Mouse (Mus musculus) hindbrain, embryonic 12.5 days (tissue): ENCODE data around the gene Map3k4. TPM values are rescaled to one million over a fixed set of nuclear protein-coding genes. Genes with fewer than 3 reads are reported as not detected.
A peak's percentile ranks its signal among the peaks of the same experiment; 100 is the strongest.
"Not testable (repeated sequence)": the region's sequence is repeated elsewhere in the genome, so short reads cannot be mapped to it uniquely, and the experiment has no call there.

Experiments
- ATAC-seq: fragments of 200-750 bp; cut with Nextera tagmentation; 2 replicates; pipeline ENCODE4 v1.8.0; 2017; ENCODE audit warnings: moderate TSS enrichment; ENCODE audit not compliant: low FRiP score
- H3K27ac ChIP-seq: fragments of 300-500 bp; sonication (generic); 2 replicates; pipeline ENCODE4 v1.5.1; 2016; ENCODE audit warnings: mild to moderate bottlenecking
- H3K27me3 ChIP-seq: fragments of 300-500 bp; sonication (generic); 2 replicates; pipeline ENCODE4 v1.6.1; 2016; ENCODE audit warnings: mild to moderate bottlenecking
- H3K36me3 ChIP-seq: fragments of 300-500 bp; sonication (generic); 2 replicates; pipeline ENCODE4 v1.6.1; 2016; ENCODE audit warnings: mild to moderate bottlenecking
- H3K4me1 ChIP-seq: fragments of 300-500 bp; sonication (generic); 2 replicates; pipeline ENCODE4 v1.6.1; 2016
- H3K4me2 ChIP-seq: fragments of 300-500 bp; sonication (generic); replicated peaks from 2 replicates; pipeline ENCODE4 v1.6.1; 2016; ENCODE audit warnings: mild to moderate bottlenecking
- H3K4me3 ChIP-seq: fragments of 300-500 bp; sonication (generic); 2 replicates; pipeline ENCODE4 v1.5.1; 2016; ENCODE audit warnings: mild to moderate bottlenecking
- H3K9ac ChIP-seq: fragments of 300-500 bp; sonication (generic); 2 replicates; pipeline ENCODE4 v1.6.1; 2016; ENCODE audit warnings: mild to moderate bottlenecking, moderate library complexity
- H3K9me3 ChIP-seq: fragments of 300-500 bp; sonication (generic); replicated peaks from 2 replicates; pipeline ENCODE4 v1.6.1; 2016; ENCODE audit warnings: mild to moderate bottlenecking
- WGBS: fragments of 180-500 bp; shearing (Covaris S2); methylation state at CpG from one replicate; pipeline ENCODE4 v1.1.7; 2016; 5-methylcytosine and 5-hydroxymethylcytosine counted together
- polyA plus RNA-seq: library from polyadenylated mRNA; unstranded; fragments of >200 nt; fragmentation: Nextera tagmentation; extraction: Ambion mirVana; gene quantifications from 2 replicates; pipeline ENCODE4 v1.2.1, GENCODE M21; 2016

The Map3k4 gene
- polyA plus RNA-seq, 1 experiment from 2014 or later = 60.3 TPM

DNA sequence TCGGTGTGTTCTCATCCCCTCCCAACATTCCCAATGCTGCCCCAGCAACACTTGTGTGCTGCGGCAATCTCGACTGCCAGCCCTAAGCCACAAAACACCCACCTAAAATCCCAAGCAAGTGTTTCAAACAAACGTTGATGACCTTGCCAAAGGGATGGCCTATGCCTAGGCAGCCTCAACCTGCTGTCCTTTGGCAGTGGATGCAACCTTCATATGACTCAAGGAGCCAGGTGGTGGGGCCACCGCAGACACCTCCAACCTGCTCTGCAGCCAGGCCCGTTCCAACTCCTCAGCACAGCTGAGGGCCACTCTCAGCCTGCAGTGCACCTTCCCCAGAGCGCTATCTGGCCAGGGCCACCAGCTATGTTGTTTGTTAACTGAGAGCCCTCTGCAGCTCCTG is 90.1 kb downstream of the Map3k4 start:
- ATAC-seq = no peak
- WGBS = 96% methylated on average over 7 of the region's 7 CpGs
- H3K27me3 ChIP-seq = no peaks in the 10 kb centered on the region
- H3K9me3 ChIP-seq = no peaks in the 10 kb centered on the region
- peaks cover 62% of the 10 kb centered on the region for H3K36me3 ChIP-seq
- no peaks in the 10 kb centered on the region for H3K4me1 ChIP-seq
- no peak overlapping the region for H3K4me2 ChIP-seq
- H3K9ac ChIP-seq = no peak overlapping the region
- no peak overlapping the region for H3K4me3 ChIP-seq
- H3K27ac ChIP-seq = no peak overlapping the region

DNA sequence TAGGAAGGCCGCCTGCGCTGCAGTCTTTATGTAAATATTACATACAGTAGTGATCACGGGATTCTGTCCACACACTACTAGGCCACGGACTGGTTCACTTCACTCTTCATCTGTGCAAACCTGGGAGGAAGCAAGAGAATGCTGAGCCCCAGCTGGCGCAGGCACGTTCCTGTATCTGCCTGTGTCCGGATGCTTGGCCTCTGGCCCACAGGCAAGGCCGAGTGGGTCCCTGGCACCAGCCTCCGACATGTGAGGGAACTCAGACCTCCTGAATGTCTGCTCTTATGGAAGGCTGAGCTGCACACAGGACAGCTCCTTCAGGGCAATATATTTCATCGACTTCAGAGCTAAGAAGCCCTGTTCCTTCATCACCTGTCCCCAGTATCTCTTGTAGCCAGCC is 90.6 kb downstream of the Map3k4 start:
- ATAC-seq = no peak
- H3K4me2 ChIP-seq = no peak overlapping the region

DNA sequence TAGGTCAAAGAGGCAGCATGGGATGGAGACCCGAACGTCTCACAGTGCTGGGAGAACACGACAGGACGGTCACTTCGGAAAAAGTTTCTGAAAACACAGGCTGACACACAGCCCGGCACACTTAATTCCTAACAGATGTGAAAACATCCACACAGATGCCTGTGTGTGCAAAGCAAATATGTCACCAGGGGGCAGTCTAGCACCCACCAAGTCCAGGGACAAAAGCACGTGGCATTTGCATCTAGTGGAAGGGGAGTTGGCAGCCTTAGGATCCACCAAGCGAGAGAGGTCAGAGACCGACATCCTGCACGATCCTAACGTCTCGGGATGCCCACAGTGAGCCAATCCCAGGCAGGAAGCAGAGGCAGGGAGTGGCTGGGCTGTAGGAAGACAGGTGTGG is 92.0 kb downstream of the Map3k4 start:
- H3K4me3 ChIP-seq = no peak overlapping the region
- ATAC-seq = no peak
- H3K9me3 ChIP-seq = no peaks in the 10 kb centered on the region
- no peak overlapping the region for H3K4me2 ChIP-seq
- H3K27me3 ChIP-seq = no peaks in the 10 kb centered on the region
- H3K4me1 ChIP-seq = no peaks in the 10 kb centered on the region
- no peak overlapping the region for H3K9ac ChIP-seq
- H3K36me3 ChIP-seq = peaks cover 53% of the 10 kb centered on the region
- no peak overlapping the region for H3K27ac ChIP-seq
- WGBS = 57% methylated on average over 12 of the region's 12 CpGs

More for the DNA sequence above, 90.6 kb downstream of the Map3k4 start:
- Histone ChIP-seq H3K27me3 (no peaks in the 10 kb centered on the region), H3K4me3 (no peak overlapping the region), H3K27ac (no peak overlapping the region), H3K36me3 (peaks cover 60% of the 10 kb centered on the region), H3K9ac (no peak overlapping the region), H3K4me1 (no peaks in the 10 kb centered on the region), H3K9me3 (no peaks in the 10 kb centered on the region)
- whole genome bisulfite sequencing = 82% methylated on average over 10 of the region's 10 CpGs

DNA sequence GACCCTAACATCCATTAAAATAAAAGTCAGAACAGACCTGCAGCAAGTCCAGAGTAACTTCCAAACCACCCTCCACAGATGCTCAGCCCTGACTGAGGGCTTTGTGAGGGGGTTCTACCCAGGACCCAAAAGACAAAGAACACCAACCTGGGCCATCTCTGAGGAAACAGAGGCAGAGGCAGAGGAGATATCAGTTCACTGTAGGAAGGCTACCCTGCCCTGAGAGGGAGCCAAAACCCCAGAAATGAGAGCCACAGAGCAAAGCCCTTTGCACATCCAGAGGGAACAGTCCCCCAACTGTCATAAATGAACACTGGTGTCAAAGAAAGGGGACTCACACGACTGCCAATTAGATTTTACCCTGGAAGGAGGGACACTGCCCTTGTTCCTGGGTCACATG is 93.4 kb downstream of the Map3k4 start:
- H3K27ac ChIP-seq = no peak overlapping the region
- peaks cover 52% of the 10 kb centered on the region for H3K36me3 ChIP-seq
- no peak overlapping the region for H3K4me2 ChIP-seq
- H3K27me3 ChIP-seq = no peaks in the 10 kb centered on the region
- H3K9me3 ChIP-seq = no peaks in the 10 kb centered on the region
- 75% methylated on average over 1 of the region's 1 CpGs for WGBS
- H3K9ac ChIP-seq = no peak overlapping the region
- no peak overlapping the region for H3K4me3 ChIP-seq
- H3K4me1 ChIP-seq = no peaks in the 10 kb centered on the region
- no peak for ATAC-seq

DNA sequence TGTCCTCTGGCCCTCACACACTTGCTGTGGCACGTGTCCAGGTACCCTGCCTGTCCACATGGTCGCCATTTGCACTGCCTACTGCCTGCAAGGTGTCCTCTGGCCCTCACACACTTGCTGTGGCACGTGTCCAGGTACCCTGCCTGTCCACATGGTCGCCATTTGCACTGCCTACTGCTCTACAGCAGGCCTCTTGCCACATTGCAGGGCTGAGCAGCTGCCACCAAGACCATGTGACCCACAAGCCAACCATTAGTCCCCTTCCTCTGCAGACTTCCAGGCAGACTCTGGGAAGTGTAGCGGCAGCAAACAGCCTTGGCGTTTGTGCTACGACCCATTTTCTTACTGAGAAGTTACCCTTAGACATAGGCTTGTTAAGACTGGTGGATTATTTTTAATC is 94.0 kb downstream of the Map3k4 start:
- H3K27ac ChIP-seq, H3K9me3 ChIP-seq, H3K4me1 ChIP-seq, H3K27me3 ChIP-seq, ATAC-seq, H3K9ac ChIP-seq, H3K4me2 ChIP-seq, H3K4me3 ChIP-seq: not testable (repeated sequence)
- WGBS = 87% methylated on average over 5 of the region's 7 CpGs
- peaks cover 54% of the 10 kb centered on the region for H3K36me3 ChIP-seq

DNA sequence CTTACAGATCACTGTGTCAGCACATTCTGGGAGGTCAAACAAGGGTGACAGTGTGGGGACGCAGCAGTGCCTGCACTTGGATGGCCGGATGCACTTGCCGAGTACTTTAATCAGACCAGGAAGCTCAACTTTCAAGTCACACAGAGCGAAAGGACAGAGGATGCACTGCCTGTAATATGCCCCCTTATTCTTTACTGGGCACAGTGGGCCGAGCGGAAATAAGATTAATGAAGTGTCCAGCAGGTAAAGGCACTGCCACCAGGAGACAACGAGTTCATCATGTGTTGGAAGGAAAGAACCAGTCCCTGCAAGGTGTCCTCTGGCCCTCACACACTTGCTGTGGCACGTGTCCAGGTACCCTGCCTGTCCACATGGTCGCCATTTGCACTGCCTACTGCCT is 94.5 kb downstream of the Map3k4 start:
- Histone ChIP-seq H3K27me3 (no peaks in the 10 kb centered on the region), H3K9me3 (no peaks in the 10 kb centered on the region), H3K27ac (no peak overlapping the region), H3K4me3 (no peak overlapping the region), H3K36me3 (peaks cover 54% of the 10 kb centered on the region), H3K4me2 (no peak overlapping the region), H3K4me1 (0 out of 2 replicates have a peak, but pooled peaks cover 1% of the 10 kb centered on the region), H3K9ac (no peak overlapping the region)
- ATAC-seq = 0 out of 2 replicates have a peak, but pooled peaks have one; percentile 35
- 76% methylated on average over 9 of the region's 9 CpGs for WGBS

DNA sequence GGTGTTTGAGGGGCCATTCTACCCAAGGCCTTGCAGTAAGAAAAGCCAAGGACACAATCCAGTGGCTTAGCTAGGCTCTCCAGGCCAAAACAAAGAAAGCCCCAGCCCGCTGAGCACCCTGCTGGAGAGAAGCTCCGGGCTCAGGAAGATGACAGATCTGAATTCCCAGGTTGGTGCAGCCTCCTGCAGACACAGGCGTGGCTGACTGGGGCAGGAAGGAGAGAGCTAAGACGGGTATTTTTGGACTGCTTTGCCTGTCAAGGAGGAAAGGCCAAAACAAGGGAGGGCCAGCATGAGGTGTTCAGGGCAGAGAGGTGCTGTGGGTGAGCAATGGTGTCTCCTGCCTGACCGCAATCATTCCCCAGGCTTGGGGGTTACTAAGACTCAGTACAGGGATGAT is 94.9 kb downstream of the Map3k4 start:
- 35% methylated on average over 5 of the region's 5 CpGs for WGBS
- Histone ChIP-seq H3K4me2 (no peak overlapping the region), H3K36me3 (peaks cover 54% of the 10 kb centered on the region), H3K27ac (no peak overlapping the region), H3K4me1 (peaks cover 5% of the 10 kb centered on the region; the same call in 1 of the 2 replicates), H3K4me3 (no peak overlapping the region), H3K9me3 (no peaks in the 10 kb centered on the region), H3K9ac (no peak overlapping the region), H3K27me3 (no peaks in the 10 kb centered on the region)
- no peak for ATAC-seq

DNA sequence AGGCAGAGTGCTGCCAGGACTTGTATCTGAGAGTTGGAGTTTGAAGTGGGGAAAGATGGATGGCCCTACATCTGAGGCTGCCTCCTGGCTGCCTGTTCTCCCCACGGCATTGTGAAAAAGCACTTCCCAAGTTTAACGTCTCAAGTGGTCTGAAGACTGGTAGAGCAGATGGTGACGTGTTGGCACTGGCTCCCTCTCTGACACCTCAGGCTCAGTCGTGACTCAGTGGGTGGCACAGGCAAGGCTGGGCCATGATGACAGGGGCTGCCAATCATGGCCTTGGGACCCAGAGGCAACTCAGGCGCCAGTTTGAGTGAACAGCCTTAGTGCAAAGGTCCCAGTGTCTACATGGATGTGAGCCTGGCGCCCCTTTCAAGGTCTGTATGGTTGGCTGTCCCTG is 96.7 kb downstream of the Map3k4 start:
- Histone ChIP-seq H3K27ac (no peak overlapping the region), H3K36me3 (peaks cover 51% of the 10 kb centered on the region)
- WGBS = 70% methylated on average over 6 of the region's 6 CpGs

DNA sequence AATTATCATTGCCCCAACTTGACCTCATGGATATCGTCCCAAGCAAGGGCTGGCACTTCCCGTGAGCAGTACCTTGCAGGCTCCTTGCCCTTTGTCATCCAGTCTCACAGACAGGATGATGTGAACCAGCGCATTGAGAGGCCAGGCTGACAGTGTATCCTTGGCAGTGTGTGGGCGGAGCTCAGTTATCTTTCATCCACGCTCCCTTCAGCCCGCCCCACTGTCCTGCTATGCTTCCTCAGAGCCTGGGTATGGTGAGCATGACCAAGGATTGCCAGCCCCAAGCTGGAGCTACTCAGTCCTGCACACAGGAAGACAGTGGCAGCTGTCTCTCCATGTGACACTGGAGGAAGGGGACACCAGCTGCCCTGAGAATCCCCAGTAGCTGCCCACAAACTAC is 102.4 kb downstream of the Map3k4 start:
- no peaks in the 10 kb centered on the region for H3K27me3 ChIP-seq
- H3K9ac ChIP-seq = no peak overlapping the region
- peaks cover 10% of the 10 kb centered on the region; the same call in 1 of the 2 replicates for H3K4me1 ChIP-seq
- no peak for ATAC-seq
- no peak overlapping the region for H3K4me3 ChIP-seq
- H3K27ac ChIP-seq = no peak overlapping the region
- H3K9me3 ChIP-seq = no peaks in the 10 kb centered on the region
- WGBS = 76% methylated on average over 6 of the region's 6 CpGs
- H3K4me2 ChIP-seq = no peak overlapping the region
- peaks cover 93% of the 10 kb centered on the region for H3K36me3 ChIP-seq

More for the DNA sequence above, 96.7 kb downstream of the Map3k4 start:
- no peak for ATAC-seq
- no peaks in the 10 kb centered on the region for H3K9me3 ChIP-seq
- no peaks in the 10 kb centered on the region for H3K27me3 ChIP-seq
- H3K4me2 ChIP-seq = no peak overlapping the region
- H3K4me3 ChIP-seq = no peak overlapping the region
- H3K9ac ChIP-seq = no peak overlapping the region
- peaks cover 10% of the 10 kb centered on the region; the same call in 1 of the 2 replicates for H3K4me1 ChIP-seq

DNA sequence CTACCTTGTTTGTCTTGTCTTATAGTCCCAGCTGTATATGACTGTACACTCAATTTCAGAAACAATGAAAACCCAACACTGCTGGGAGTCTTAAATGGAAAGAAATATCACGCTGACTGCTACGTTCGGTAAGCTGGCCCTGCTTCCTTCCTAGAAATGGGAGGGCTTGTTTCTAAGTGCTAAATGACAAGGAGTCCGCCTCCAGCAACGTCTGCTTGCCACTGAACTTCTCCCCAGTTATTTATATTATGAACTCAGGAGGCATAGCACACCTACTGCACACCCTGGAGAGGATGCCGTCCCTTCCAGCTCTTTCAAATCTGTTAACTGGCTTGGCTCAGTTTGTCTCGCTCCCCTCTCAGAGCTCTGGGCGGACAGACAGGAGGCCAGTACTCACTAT is 105.2 kb downstream of the Map3k4 start:
- H3K9ac ChIP-seq = no peak overlapping the region
- H3K4me1 ChIP-seq = 0 out of 2 replicates have a peak, but pooled peaks cover 3% of the 10 kb centered on the region
- no peaks in the 10 kb centered on the region for H3K9me3 ChIP-seq
- no peaks in the 10 kb centered on the region for H3K27me3 ChIP-seq
- H3K4me3 ChIP-seq = no peak overlapping the region
- no peak for ATAC-seq
- WGBS = 90% methylated on average over 8 of the region's 8 CpGs
- H3K4me2 ChIP-seq = no peak overlapping the region
- H3K36me3 ChIP-seq = peaks cover 78% of the 10 kb centered on the region
- H3K27ac ChIP-seq = no peak overlapping the region

DNA sequence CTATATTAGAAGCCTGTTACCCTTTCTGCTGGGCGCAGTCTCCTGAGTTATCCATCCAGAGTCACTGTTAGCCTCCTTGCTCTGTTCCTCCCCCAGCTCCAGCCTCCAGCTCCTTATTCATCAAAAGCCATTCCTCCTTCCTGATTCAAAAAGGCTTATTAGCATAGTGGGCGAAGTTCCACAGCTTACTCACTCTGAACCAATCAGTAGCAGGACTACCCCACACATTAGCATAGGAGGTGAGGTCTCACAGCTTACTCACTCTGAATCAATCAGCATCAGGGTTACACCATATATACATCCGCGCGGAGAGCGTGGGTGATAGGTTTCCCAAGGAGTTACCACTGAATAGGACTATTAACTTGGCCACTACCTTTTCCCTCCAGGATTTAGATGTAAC is 106.3 kb downstream of the Map3k4 start:
- 85% methylated on average over 6 of the region's 6 CpGs for WGBS
- Histone ChIP-seq H3K27ac (no peak overlapping the region), H3K9me3 (no peaks in the 10 kb centered on the region), H3K4me2 (no peak overlapping the region), H3K36me3 (peaks cover 70% of the 10 kb centered on the region), H3K4me3 (no peak overlapping the region), H3K27me3 (no peaks in the 10 kb centered on the region), H3K9ac (no peak overlapping the region), H3K4me1 (peaks cover 4% of the 10 kb centered on the region)
- ATAC-seq = no peak

DNA sequence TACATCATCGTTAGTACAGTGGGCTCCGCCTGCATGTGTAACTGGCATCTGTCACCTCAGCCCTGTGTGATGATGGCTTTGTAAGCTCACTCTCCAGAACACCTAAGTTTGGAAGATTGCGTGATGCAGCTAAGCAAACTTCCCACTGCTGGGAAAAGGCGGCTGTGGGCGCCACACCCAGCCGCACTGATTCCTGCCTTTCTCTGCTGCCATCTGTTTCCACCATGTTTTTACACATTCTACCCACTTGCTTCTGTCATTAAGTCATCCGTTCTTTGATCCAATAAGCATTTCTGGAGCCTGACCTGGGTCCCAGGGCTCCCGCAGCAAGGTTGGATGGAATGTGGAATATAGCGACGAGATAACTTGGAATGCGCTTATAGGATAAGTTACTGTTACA is 106.7 kb downstream of the Map3k4 start:
- Histone ChIP-seq H3K36me3 (peaks cover 65% of the 10 kb centered on the region), H3K4me1 (peaks cover 9% of the 10 kb centered on the region), H3K4me3 (no peak overlapping the region), H3K9me3 (no peaks in the 10 kb centered on the region), H3K27ac (no peak overlapping the region), H3K27me3 (no peaks in the 10 kb centered on the region), H3K9ac (no peak overlapping the region), H3K4me2 (no peak overlapping the region)
- no peak for ATAC-seq
- 95% methylated on average over 11 of the region's 11 CpGs for WGBS

DNA sequence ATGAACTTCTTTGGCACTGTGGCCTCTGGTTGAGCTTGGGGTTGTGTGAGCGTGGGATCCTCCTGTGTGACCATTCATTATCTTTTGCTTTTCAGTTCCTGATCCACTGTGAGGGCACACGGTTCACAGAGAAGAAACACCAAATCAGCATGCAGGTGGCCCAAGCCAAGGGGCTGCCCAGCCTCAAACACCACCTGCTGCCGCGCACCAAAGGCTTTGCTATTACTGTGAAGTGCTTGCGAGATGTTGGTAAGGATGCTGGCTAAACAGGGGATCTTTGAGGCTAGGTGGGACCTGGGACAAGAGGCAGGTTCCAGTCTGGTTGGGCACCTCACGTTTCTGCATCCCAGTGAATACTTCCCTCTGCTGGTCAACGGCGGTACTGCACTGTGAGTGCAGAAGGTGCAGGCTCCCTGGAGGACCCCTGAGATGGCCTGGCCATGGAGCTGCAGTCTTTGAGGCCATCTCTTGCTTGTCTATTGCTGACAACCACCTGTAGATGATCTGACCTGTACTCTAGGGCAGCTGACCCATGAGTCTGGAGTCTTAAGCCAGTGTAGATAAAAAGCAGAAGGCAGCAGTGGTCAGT is 108.0 kb downstream of the Map3k4 start:
- Histone ChIP-seq H3K9me3 (no peaks in the 10 kb centered on the region), H3K4me3 (no peak overlapping the region), H3K9ac (no peak overlapping the region), H3K27me3 (no peaks in the 10 kb centered on the region), H3K36me3 (peaks cover 53% of the 10 kb centered on the region), H3K4me1 (peaks cover 19% of the 10 kb centered on the region), H3K4me2 (no peak overlapping the region), H3K27ac (no peak overlapping the region)
- no peak for ATAC-seq
- 35% methylated on average over 8 of the region's 8 CpGs for WGBS
